Mouse (Mus musculus) adrenal gland, postnatal 10 days (tissue): Measurements from ENCODE around the gene Add1. TPM values are rescaled to one million over a fixed set of nuclear protein-coding genes. Genes with fewer than 3 reads are reported as not detected.

Experiments
- DNase-seq: peaks from one replicate; pipeline ENCODE4 v3.0.0; 2021; ENCODE audit warnings: mixed read lengths
- long read RNA-seq, 2 experiments: library from polyadenylated mRNA; stranded (forward); transcript quantifications; one replicate each; pipeline ENCODE4 v2.0.0; 2021
- total RNA-seq, 2 experiments: library from RNA; stranded (reverse); gene quantifications; 2 replicates each; pipeline ENCODE4 v1.2.3; 2021

Gene Add1
- 100 to 1,000 TPM; 135 to 182 TPM for total RNA-seq
- long read RNA-seq, experiment 1, transcript Add1-205 (15 exons, 3,761 nt), result major isoform, 7 of 49 reads
- long read RNA-seq, experiment 1, partial matches to known transcripts, result 6 of 49 reads
- long read RNA-seq, experiment 1, other reads (novel, unspliced or antisense), result 35 of 49 reads
- long read RNA-seq, experiment 2, transcript Add1-205 (15 exons, 3,761 nt), result major isoform, 9 of 28 reads
- long read RNA-seq, experiment 2, partial matches to known transcripts, result 8 of 28 reads
- long read RNA-seq, experiment 2, other reads (novel, unspliced or antisense), result 11 of 28 reads

DNA sequence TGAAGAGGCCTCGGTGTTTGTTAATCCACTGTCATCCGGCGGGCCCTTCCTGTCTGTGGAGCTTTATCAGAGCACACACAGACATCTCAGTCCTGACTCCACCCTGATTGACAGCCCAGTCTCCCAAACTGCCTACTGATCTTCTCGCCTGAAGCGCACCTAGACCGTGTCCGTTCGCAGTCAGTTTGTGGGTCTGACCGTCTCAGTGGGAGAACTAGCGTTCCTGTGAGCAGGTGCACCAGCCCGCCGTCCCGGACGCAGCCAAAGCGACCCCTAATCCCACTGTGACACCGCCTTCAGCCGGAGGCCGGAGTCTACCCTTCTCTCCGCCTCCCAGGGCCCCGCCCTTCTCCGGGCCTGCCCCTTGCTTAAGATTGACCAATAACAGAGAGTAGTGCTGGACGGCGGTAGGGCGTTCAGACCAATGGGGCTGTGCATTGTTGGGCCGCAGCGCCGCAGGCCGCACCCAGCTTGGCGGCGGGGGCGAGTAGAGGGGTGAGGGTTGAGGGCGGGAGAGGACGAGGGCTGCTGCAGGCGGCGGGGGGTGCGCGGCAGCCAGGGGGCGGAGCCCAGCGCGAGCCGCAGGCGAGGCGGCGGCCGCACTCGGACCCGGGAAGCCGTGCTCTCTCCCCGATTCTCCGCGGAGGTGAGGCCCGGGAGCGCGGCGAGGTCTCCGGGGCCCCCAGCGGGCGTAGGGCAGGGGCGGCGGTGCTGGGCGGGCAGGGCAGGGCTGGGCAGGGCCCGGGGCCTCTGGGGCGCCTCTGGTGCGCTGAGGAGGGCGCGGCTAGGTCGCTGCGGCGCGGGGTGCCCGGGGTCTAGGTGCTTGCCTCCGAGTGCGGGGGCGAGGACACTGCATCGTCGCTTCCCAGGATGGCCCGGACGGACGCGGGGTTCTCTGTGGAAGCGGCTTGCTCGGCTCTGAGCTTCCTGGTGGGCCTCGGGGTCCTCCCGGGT lies at the start of gene Add1:
Gene Add1, plus strand, starts transcription at position 397 of the 954 bp plus-strand sequence.
- peak; percentile 97 for DNase-seq

DNA sequence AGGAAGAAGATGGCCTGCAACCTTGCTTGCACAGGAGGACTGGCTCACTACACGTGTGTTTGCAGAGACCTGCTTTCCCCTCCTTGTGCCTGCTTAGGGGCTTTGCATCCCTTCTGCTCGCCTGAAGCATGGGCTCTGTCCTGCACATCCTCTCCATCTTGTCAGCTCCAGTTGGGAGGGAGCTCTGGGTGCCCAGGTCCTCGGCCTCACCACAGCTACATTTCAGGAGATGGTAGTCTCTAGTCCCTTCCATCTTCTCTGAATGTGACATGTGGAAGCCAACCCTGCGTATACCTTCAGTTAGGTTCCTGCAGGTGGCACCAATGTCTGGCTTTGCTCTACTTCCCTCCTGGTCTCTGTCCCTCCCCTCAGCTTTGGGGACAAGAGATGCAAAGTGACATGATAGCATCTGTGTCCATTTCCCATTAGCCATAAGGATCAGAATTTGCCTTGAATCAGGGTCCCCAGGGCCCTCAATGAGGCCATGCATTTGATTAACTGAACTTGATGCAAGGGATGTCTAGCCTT lies 49.4 kb upstream of the Add1 start:
- no peak for DNase-seq

DNA sequence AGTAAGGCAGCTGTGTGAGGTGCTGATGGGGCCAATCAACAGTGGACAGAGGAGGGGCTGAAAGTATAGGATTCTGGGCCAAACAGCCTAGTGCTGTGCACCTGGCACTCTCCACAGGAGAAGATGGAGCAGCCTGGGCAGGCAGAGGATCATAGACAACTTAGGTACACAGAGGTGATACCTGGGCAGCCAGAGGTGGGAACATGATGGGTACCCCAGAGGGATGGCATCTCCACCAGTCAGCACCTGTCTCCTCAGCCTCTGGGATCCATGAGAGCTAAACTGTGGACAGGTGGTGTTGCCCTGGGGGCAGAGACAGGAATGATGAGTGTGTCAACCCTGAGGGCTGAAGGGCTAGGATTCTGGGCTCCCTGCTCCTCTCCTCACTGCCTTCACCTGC lies 49.0 kb upstream of the Add1 start:
- no peak for DNase-seq

GRCm38 (mm10) chr5:34525663-34526476 lies 47.6 kb upstream of the Add1 start, which contains the start of gene Sh3bp2:
Gene Sh3bp2 (plus strand): TSS chr5:34525838.
- peak; percentile 99 for DNase-seq

DNA sequence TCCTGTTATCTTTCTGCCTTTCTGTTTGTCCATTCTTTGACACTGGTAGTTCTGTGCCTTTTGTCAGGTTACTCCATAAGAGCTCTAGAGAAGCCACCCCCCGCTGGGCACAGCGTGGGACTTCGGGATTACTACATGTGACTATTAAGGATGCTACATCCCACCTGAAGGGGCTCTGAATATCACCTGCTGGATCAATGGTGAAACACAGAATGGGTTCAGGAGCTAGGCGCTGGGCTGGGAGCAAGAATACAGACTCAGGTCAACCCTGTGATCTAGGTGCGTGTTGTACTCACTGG lies 47.0 kb upstream of the Add1 start:
- DNase-seq, result no peak

GRCm38 (mm10) chr5:34527352-34527751 lies 46.1 kb upstream of the Add1 start:
- no peak for DNase-seq

GRCm38 (mm10) chr5:34528724-34529123 lies 44.7 kb upstream of the Add1 start:
- DNase-seq, result no peak

- no peak for DNase-seq
These were observed 43.3 kb upstream of the Add1 start for GRCm38 (mm10) chr5:34530116-34530515.

DNA sequence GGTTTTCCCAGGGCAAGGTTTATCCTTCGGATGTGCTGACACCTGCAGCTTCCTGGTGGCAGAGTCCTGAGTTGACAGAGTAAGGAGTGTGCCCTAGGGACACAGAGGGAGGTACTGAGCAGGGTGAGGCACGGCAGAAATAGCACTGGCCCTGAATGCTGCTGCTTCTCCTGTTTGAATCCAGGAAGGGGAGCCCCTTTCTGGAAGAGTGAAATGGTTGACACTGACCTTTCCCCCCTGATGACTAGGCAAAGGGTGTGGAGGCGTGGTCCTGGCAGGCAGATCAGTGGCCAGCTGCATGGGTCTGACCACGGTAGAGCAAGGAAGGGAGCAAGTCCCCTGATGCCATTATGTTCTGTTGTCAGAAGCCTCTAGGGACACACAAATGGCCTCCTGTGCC lies 42.8 kb upstream of the Add1 start:
- peak; percentile 41 for DNase-seq

- DNase-seq, result no peak
These were observed 40.4 kb upstream of the Add1 start for GRCm38 (mm10) chr5:34533066-34533465.

GRCm38 (mm10) chr5:34533820-34534219 lies 39.6 kb upstream of the Add1 start:
- DNase-seq, result no peak

DNA sequence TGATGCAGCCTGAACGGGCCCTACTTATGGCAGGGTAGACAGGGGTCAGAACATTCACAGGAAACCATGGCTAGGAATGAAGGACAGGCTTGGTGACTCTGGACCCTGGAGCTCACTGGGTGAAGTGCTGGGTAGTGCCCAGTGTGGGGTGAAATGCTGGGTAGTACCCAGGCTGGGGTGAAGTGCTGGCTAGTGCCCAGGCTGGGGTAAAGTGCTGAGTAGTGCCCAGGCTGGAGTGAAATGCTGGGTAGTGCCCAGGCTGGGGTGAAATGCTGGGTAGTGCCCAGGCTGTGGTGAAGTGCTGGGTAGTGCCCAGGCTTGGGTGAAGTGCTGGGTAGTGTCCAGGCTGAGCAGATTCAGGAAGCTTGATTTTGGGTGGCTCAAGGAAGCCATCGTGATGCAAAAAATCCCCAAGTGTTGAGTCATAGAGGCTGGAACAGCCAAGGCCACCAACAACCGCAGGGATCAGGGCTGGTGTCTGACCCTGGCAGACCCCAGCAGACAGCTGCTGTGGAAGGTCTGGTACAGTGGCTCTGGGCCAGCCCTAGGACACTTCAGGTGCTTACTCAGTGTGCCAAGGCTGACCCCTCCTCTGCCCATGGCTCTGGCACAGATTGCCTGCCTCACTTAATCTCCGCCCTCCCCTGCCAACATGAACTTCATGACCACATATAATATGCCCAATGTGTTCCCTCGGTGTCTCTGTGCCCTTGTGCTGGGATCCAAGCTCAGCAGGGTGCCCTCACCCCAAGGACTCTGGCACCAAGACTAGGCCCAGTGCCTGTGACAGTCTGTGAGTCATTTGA lies 38.5 kb upstream of the Add1 start:
- peak; percentile 78 for DNase-seq

DNA sequence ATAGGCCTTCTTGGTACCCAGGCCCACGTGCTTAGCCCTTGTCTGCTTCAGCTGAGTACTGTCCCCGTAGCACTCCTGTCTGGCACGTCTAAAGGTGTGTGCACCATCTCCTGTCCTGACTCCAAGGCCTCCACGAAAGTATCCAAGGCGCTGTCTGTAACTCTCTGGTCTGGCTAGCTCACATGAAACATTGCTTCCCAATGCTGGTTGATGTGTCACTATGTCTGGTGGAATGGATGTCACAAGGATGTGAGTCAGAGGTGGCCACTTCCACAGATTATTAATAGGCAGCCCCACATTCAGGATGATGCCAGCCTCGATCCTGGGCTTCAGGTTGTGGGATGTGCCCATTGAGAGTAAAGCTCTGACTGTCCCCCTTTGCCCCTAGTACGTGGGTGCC lies 37.6 kb upstream of the Add1 start:
- DNase-seq, result peak; percentile 32

DNA sequence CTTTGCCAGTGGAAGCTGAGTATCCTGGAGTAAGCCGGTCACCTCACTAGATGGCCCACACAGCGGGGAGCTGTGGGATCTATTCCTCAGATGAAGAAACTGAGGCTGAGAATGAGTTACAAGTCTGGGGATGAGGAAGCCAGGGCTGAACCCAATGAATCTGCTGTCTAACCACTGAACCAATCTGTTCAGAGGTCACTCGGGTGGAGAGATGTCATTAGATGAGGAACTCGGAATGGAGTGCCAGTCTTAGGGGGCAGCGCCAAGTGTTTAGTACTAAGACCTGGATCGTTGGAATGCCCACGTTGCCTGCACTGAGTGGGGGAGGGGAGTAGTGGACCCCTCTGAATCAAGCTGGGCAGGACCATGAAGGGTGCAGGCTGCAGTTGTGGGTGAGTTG lies 35.4 kb upstream of the Add1 start:
- no peak for DNase-seq

GRCm38 (mm10) chr5:34538527-34538926 lies 34.9 kb upstream of the Add1 start:
- peak; percentile 49 for DNase-seq

DNA sequence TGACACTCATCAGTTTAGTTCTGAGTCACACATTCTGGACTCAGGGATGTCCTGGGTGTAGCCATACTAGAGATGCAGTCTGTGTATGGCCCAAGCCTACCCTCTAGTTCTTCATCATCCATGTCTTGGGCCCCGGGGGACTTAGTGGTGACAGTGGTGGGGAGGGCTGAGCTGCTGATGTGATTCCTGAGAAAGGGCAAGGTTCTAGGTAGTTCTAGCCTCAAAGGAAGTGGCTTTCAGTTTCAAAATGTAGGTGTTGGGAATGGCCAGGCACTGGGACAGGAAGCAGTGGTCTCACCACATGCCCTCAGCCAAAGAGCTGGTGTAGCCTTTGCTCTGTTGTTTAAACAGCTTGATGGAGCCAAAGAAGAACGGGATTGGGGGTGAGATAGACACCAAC lies 34.3 kb upstream of the Add1 start:
- no peak for DNase-seq

DNA sequence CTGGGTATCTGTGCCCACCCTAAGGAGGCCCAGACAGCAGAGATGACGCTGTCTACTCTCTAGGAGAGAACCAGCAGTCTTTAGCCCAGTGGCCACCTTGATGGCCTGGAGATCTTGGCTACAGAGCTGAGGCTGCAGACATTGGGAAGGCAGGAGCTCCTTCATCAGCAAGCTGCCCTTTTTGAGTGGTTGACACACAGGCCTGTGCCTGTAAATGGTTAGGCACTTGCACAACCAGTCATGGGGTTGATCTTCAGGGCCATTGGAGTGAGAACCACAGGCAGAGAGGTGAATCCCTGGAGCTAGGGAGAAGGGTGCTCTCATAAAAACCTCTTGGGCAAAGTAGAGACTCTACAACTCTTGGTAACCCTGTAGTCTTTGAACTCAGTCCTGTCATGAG lies 31.3 kb upstream of the Add1 start:
- DNase-seq, result no peak

GRCm38 (mm10) chr5:34543114-34543513 lies 30.4 kb upstream of the Add1 start:
- DNase-seq, result no peak

DNA sequence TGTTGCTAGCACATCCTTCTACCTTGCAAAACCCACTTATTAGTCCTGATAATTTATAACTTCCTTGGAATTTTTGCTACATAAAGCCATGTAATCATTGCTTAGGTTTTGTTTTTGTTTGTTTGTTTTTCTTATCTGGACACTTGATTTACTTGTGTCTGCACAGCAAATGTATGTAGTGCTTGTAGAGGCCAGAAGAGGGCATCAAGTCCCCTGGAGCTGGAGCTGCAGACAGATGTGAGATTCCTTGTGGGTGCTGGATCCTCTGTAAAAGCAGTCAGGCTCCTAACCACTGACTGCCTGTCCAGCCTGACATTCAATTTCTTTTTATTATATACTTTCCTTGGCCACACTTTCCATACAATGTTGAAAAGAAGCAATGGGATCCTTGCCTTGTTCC lies 26.1 kb upstream of the Add1 start:
- peak; percentile 46 for DNase-seq

DNA sequence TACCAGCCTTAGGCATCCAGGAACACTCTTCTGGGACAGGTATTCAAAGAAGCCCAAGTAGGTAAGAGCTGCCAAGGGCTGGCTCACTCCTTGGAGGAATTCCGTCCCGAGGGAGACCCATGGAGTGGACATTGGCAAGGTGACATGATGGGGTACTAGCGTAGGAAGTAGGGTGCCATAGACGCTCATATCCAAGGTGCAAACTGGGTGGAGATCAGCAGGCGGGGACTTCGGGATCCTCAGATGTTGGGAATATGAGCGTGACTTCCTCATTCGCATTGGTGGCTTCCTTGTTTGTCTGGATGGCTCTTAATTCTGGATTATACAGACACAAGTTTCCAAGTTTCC lies 24.4 kb upstream of the Add1 start:
- DNase-seq, result no peak

GRCm38 (mm10) chr5:34549483-34550221 lies 23.8 kb upstream of the Add1 start:
- peak; percentile 53 for DNase-seq
